Mouse (Mus musculus): ENCODE data around the gene Gm5901. TPM values are rescaled to one million over a fixed set of nuclear protein-coding genes. Genes with fewer than 3 reads are reported as not detected.
"Not testable (repeated sequence)": the region's sequence is repeated elsewhere in the genome, so short reads cannot be mapped to it uniquely, and the experiment has no call there.

Gm5901 gene
- polyA plus RNA-seq, 1 experiment from 2014 or later: not detected

GRCm38 (mm10) chr7:105396126-105396525 is 21.3 kb downstream of the Gm5901 start:
- H3K4me3 ChIP-seq (ENCODE audit: low read length): no peak overlapping the region
- H3K9me3 ChIP-seq (ENCODE audit: control insufficient read depth, low read length): no peaks in the 10 kb centered on the region
- H3K4me1 ChIP-seq (ENCODE audit: control insufficient read depth, insufficient read depth, low read depth, low read length): peaks cover 9% of the 10 kb centered on the region
- no peak overlapping the region for H3K9ac ChIP-seq (ENCODE audit: low read depth, low read length)
- no peak overlapping the region for H3K27ac ChIP-seq (ENCODE audit: low read depth, low read length)
- no peaks in the 10 kb centered on the region for H3K36me3 ChIP-seq (ENCODE audit: control insufficient read depth, insufficient read depth, low read length)
- no peaks in the 10 kb centered on the region for H3K27me3 ChIP-seq (replicated peaks; ENCODE audit: control insufficient read depth, insufficient read depth, low read length)
- no peak for ATAC-seq
- H3K4me2 ChIP-seq (ENCODE audit: low read length): no peak overlapping the region

GRCm38 (mm10) chr7:105399058-105399934 is 24.5 kb downstream of the Gm5901 start:
- H3K9me3 ChIP-seq (ENCODE audit: control insufficient read depth, low read length): no peaks in the 10 kb centered on the region
- H3K27me3 ChIP-seq (replicated peaks; ENCODE audit: control insufficient read depth, insufficient read depth, low read length): no peaks in the 10 kb centered on the region
- H3K36me3 ChIP-seq (ENCODE audit: control insufficient read depth, insufficient read depth, low read length): no peaks in the 10 kb centered on the region
- peak overlapping the region; percentile 92 for H3K4me3 ChIP-seq (ENCODE audit: low read length)
- H3K27ac ChIP-seq (ENCODE audit: low read depth, low read length): peak overlapping the region; percentile 72
- ATAC-seq: no peak
- H3K4me2 ChIP-seq (ENCODE audit: low read length): peak overlapping the region; percentile 90
- H3K4me1 ChIP-seq (ENCODE audit: control insufficient read depth, insufficient read depth, low read depth, low read length): peaks cover 9% of the 10 kb centered on the region
- H3K9ac ChIP-seq (ENCODE audit: low read depth, low read length): peak overlapping the region; percentile 94
- WGBS: under 1% methylated on average over 25 of the region's 25 CpGs

GRCm38 (mm10) chr7:105399935-105400624 is 25.2 kb downstream of the Gm5901 start, which contains the start of gene Fam160a2:
Fam160a2 (minus strand) TSS chr7:105400054.
- Histone ChIP-seq H3K9ac (ENCODE audit: low read depth, low read length) (peak within 1 kb of the TSS; percentile 94), H3K4me2 (ENCODE audit: low read length) (peak within 1 kb of the TSS; percentile 90), H3K36me3 (ENCODE audit: control insufficient read depth, insufficient read depth, low read length) (no peaks in the 10 kb centered on the region), H3K4me1 (ENCODE audit: control insufficient read depth, insufficient read depth, low read depth, low read length) (peaks cover 9% of the 10 kb centered on the region), H3K27ac (ENCODE audit: low read depth, low read length) (peak within 1 kb of the TSS; percentile 81), H3K27me3 (replicated peaks; ENCODE audit: control insufficient read depth, insufficient read depth, low read length) (no peaks in the 10 kb centered on the region), H3K4me3 (ENCODE audit: low read length) (peak within 1 kb of the TSS; percentile 92), H3K9me3 (ENCODE audit: control insufficient read depth, low read length) (no peaks in the 10 kb centered on the region)
- ATAC-seq: peak; percentile 99
- WGBS: under 1% methylated on average over 55 of the region's 55 CpGs

- H3K4me3 ChIP-seq (ENCODE audit: low read length): no peak within 1 kb of the TSS
- H3K36me3 ChIP-seq (ENCODE audit: control insufficient read depth, insufficient read depth, low read length): no peaks in the 10 kb centered on the region
- H3K27ac ChIP-seq (ENCODE audit: low read depth, low read length): no peak within 1 kb of the TSS
- 82% methylated on average over 5 of the region's 5 CpGs for WGBS
- H3K27me3 ChIP-seq (replicated peaks; ENCODE audit: control insufficient read depth, insufficient read depth, low read length): no peaks in the 10 kb centered on the region
- no peak within 1 kb of the TSS for H3K4me2 ChIP-seq (ENCODE audit: low read length)
- H3K9me3 ChIP-seq (ENCODE audit: control insufficient read depth, low read length): no peaks in the 10 kb centered on the region
- ATAC-seq: no peak
- peaks cover under 1% of the 10 kb centered on the region; the same call in 1 of the 2 replicates for H3K4me1 ChIP-seq (ENCODE audit: control insufficient read depth, insufficient read depth, low read depth, low read length)
- no peak within 1 kb of the TSS for H3K9ac ChIP-seq (ENCODE audit: low read depth, low read length)
Measured at GRCm38 (mm10) chr7:105404268-105404667, 29.4 kb downstream of the Gm5901 start, which contains the start of gene Cnga4. Cnga4 (plus strand) TSS chr7:105404568.

- no peaks in the 10 kb centered on the region for H3K27me3 ChIP-seq (replicated peaks; ENCODE audit: control insufficient read depth, insufficient read depth, low read length)
- WGBS: 79% methylated on average over 1 of the region's 1 CpGs
- H3K4me2 ChIP-seq (ENCODE audit: low read length): no peak overlapping the region
- no peak overlapping the region for H3K4me3 ChIP-seq (ENCODE audit: low read length)
- no peaks in the 10 kb centered on the region for H3K9me3 ChIP-seq (ENCODE audit: control insufficient read depth, low read length)
- no peaks in the 10 kb centered on the region for H3K4me1 ChIP-seq (ENCODE audit: control insufficient read depth, insufficient read depth, low read depth, low read length)
- ATAC-seq: no peak
- no peaks in the 10 kb centered on the region for H3K36me3 ChIP-seq (ENCODE audit: control insufficient read depth, insufficient read depth, low read length)
- no peak overlapping the region for H3K27ac ChIP-seq (ENCODE audit: low read depth, low read length)
- no peak overlapping the region for H3K9ac ChIP-seq (ENCODE audit: low read depth, low read length)
Measured at GRCm38 (mm10) chr7:105406322-105406721, 31.5 kb downstream of the Gm5901 start.

- H3K4me3 ChIP-seq (ENCODE audit: low read length); H3K9ac ChIP-seq (ENCODE audit: low read depth, low read length); H3K4me2 ChIP-seq (ENCODE audit: low read length); H3K27me3 ChIP-seq (replicated peaks; ENCODE audit: control insufficient read depth, insufficient read depth, low read length); H3K9me3 ChIP-seq (ENCODE audit: control insufficient read depth, low read length); H3K36me3 ChIP-seq (ENCODE audit: control insufficient read depth, insufficient read depth, low read length); H3K4me1 ChIP-seq (ENCODE audit: control insufficient read depth, insufficient read depth, low read depth, low read length); H3K27ac ChIP-seq (ENCODE audit: low read depth, low read length): not testable (repeated sequence)
- ATAC-seq: peak; percentile 30; the same call in 1 of the 2 replicates
- 54% methylated on average over 8 of the region's 8 CpGs for WGBS
Measured at GRCm38 (mm10) chr7:105411874-105412632, 37.2 kb downstream of the Gm5901 start.

GRCm38 (mm10) chr7:105414385-105414784 is 39.5 kb downstream of the Gm5901 start:
- ATAC-seq: no peak
- no peak overlapping the region for H3K4me2 ChIP-seq (ENCODE audit: low read length)
- no peak overlapping the region for H3K9ac ChIP-seq (ENCODE audit: low read depth, low read length)
- no peak overlapping the region for H3K27ac ChIP-seq (ENCODE audit: low read depth, low read length)
- no peaks in the 10 kb centered on the region for H3K9me3 ChIP-seq (ENCODE audit: control insufficient read depth, low read length)
- H3K4me1 ChIP-seq (ENCODE audit: control insufficient read depth, insufficient read depth, low read depth, low read length): no peaks in the 10 kb centered on the region
- 58% methylated on average over 6 of the region's 6 CpGs for WGBS
- H3K27me3 ChIP-seq (replicated peaks; ENCODE audit: control insufficient read depth, insufficient read depth, low read length): no peaks in the 10 kb centered on the region
- no peaks in the 10 kb centered on the region for H3K36me3 ChIP-seq (ENCODE audit: control insufficient read depth, insufficient read depth, low read length)
- no peak overlapping the region for H3K4me3 ChIP-seq (ENCODE audit: low read length)

GRCm38 (mm10) chr7:105416529-105416928 is 41.7 kb downstream of the Gm5901 start:
- no peak overlapping the region for H3K4me3 ChIP-seq (ENCODE audit: low read length)
- H3K9me3 ChIP-seq (ENCODE audit: control insufficient read depth, low read length): no peaks in the 10 kb centered on the region
- no peak overlapping the region for H3K4me2 ChIP-seq (ENCODE audit: low read length)
- H3K4me1 ChIP-seq (ENCODE audit: control insufficient read depth, insufficient read depth, low read depth, low read length): no peaks in the 10 kb centered on the region
- H3K27ac ChIP-seq (ENCODE audit: low read depth, low read length): no peak overlapping the region
- no peak for ATAC-seq
- no peak overlapping the region for H3K9ac ChIP-seq (ENCODE audit: low read depth, low read length)
- WGBS: 92% methylated on average over 7 of the region's 7 CpGs
- no peaks in the 10 kb centered on the region for H3K36me3 ChIP-seq (ENCODE audit: control insufficient read depth, insufficient read depth, low read length)
- no peaks in the 10 kb centered on the region for H3K27me3 ChIP-seq (replicated peaks; ENCODE audit: control insufficient read depth, insufficient read depth, low read length)

Data from hindbrain, embryonic 16.5 days (tissue).